Comparison of ENCODE assay signal across 8 mouse cellular contexts in the genomic region with DNA sequence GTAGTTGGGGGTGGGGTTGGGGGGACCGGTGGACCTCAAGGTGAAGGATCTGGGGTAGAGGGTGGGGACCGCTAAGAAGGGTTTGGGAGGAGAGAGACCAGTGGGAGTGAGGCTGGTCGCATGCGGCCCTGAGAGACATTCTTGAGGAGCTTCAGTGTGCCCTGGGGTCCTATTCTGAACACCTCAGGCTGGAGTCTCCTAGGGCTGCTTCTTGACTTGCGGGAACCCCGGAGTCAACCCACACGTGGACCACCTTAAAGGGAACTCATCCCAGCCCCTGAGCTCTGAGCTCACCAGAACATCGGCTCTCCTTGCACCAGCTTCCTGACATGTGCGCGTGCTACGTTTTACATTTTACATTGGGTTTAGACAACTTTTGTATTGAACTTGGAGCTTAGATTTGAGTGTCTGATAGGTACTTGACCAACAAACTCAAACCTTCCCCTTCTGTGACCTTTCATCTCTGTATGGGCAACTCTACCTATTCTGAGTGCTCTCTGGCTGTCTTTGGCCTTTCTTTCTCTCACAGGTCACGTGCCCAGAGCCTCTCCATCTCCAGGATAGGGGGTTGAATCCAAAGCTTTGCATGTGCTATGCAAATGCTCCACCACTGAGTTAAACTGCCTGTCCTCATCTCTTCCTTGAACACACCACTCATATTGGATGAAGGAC. TPM values are rescaled to one million over a fixed set of nuclear protein-coding genes. Genes with fewer than 3 reads are reported as not detected.
DNase-seq lines count a peak whose midpoint lies in the region; ATAC-seq and TF ChIP-seq lines count a peak whose summit lies in the region.

No protein-coding gene starts in this region.

- peaks cover 13% of the 10 kb centered on the region for H3K4me1 ChIP-seq in heart, embryonic 10.5 days
- peaks cover 2% of the 10 kb centered on the region; the same call in 1 of the 2 replicates for H3K4me1 ChIP-seq in forebrain, embryonic 11.5 days (replicated peaks; ENCODE audit: control insufficient read depth, insufficient read depth, low read length)
- peaks cover 18% of the 10 kb centered on the region for H3K4me1 ChIP-seq in liver, embryonic 13.5 days (replicated peaks)

- peak overlapping the region; percentile 46 for H3ac ChIP-seq in C2C12 (ENCODE audit: control insufficient read depth, insufficient read length, low read depth)

- H3K36me3 ChIP-seq in heart, embryonic 10.5 days, result peaks cover 10% of the 10 kb centered on the region
- H3K36me3 ChIP-seq in C2C12 (ENCODE audit: control insufficient read depth, insufficient read depth), result no peaks in the 10 kb centered on the region
- peaks cover 7% of the 10 kb centered on the region; the same call in 1 of the 2 replicates for H3K36me3 ChIP-seq in forebrain, embryonic 11.5 days (ENCODE audit: control insufficient read depth, insufficient read depth, low read length)
- H3K36me3 ChIP-seq in liver, embryonic 13.5 days, result peaks cover 10% of the 10 kb centered on the region

- H3K79me2 ChIP-seq in C2C12 (ENCODE audit: control insufficient read depth, insufficient read depth), result peaks cover 32% of the 10 kb centered on the region

- WGBS in heart, embryonic 10.5 days, result 43% methylated on average over 12 of the region's 12 CpGs
- WGBS in forebrain, embryonic 11.5 days, result 47% methylated on average over 12 of the region's 12 CpGs
- WGBS in liver, embryonic 13.5 days (ENCODE audit: insufficient replicate concordance), result 30% methylated on average over 12 of the region's 12 CpGs

- no peak; the same call in 1 of the 2 replicates for ATAC-seq in forebrain, embryonic 11.5 days (replicated peaks; ENCODE audit: low FRiP score)
- no peak for ATAC-seq in liver, embryonic 13.5 days (ENCODE audit: low read depth)
- no peak for ATAC-seq in erythroid progenitor cell, adult 5-6 weeks (replicated peaks; ENCODE audit: low FRiP score, poor library complexity, severe bottlenecking)

- peak overlapping the region; percentile 56 for H3K4me2 ChIP-seq in forebrain, embryonic 11.5 days (ENCODE audit: low read depth, low read length, severe bottlenecking)
- peak overlapping the region; percentile 80 for H3K4me2 ChIP-seq in liver, embryonic 13.5 days

- peak overlapping the region; percentile 93 for H3K27ac ChIP-seq in heart, embryonic 10.5 days
- H3K27ac ChIP-seq in forebrain, embryonic 11.5 days (ENCODE audit: low read depth, low read length), result peak overlapping the region; percentile 84; the same call in 1 of the 2 replicates
- H3K27ac ChIP-seq in liver, embryonic 13.5 days, result peak overlapping the region; percentile 83

- H3K9ac ChIP-seq in forebrain, embryonic 11.5 days (ENCODE audit: low read length), result peak overlapping the region; percentile 69
- peak overlapping the region; percentile 82 for H3K9ac ChIP-seq in liver, embryonic 13.5 days

- no peak for TF ChIP-seq CTCF in C2C12 (IDR thresholded peaks at IDR 0.05; ENCODE audit: control insufficient read depth, insufficient read depth, insufficient read length)

- intact Hi-C loops in heart, postnatal 14 days (cut with DNase I), result no loop called here

- H3K9me3 ChIP-seq in heart, embryonic 10.5 days, result no peaks in the 10 kb centered on the region
- 0 out of 2 replicates have a peak, but pooled peaks cover 2% of the 10 kb centered on the region for H3K9me3 ChIP-seq in forebrain, embryonic 11.5 days (ENCODE audit: control insufficient read depth, low read length)
- no peaks in the 10 kb centered on the region for H3K9me3 ChIP-seq in liver, embryonic 13.5 days (replicated peaks)

- no peak for DNase-seq in heart, embryonic 10.5 days (ENCODE audit: low spot score)
- no peak for DNase-seq in heart, postnatal 14 days
- no peak for DNase-seq in forebrain, embryonic 11.5 days (ENCODE audit: low spot score)
- no peak for DNase-seq in liver, embryonic 13.5 days
- no peak for DNase-seq in left cerebral cortex, adult 11 months (ENCODE audit: low spot score)
- DNase-seq in frontal cortex, postnatal 25 days (ENCODE audit: low spot score in 2 of 2), result no peak

- no peaks in the 10 kb centered on the region for H3K27me3 ChIP-seq in heart, embryonic 10.5 days (ENCODE audit: insufficient read depth, poor library complexity, severe bottlenecking)
- H3K27me3 ChIP-seq in C2C12 (ENCODE audit: control insufficient read depth, insufficient read depth, insufficient read length), result no peaks in the 10 kb centered on the region
- H3K27me3 ChIP-seq in forebrain, embryonic 11.5 days (ENCODE audit: control insufficient read depth, insufficient read depth, low read length), result no peaks in the 10 kb centered on the region
- no peaks in the 10 kb centered on the region for H3K27me3 ChIP-seq in liver, embryonic 13.5 days

- peaks cover 5% of the 10 kb centered on the region for H3K79me3 ChIP-seq in C2C12 (ENCODE audit: low read depth)

- peak overlapping the region; percentile 78 for H3K4me3 ChIP-seq in heart, embryonic 10.5 days
- peak overlapping the region; percentile 51 for H3K4me3 ChIP-seq in C2C12 (ENCODE audit: insufficient read depth, poor library complexity, severe bottlenecking)
- H3K4me3 ChIP-seq in forebrain, embryonic 11.5 days (ENCODE audit: low read depth, low read length), result peak overlapping the region; percentile 69
- H3K4me3 ChIP-seq in liver, embryonic 13.5 days (replicated peaks), result peak overlapping the region; percentile 82

TF ChIP-seq in C2C12, 6 proteins besides CTCF, POLR2A, EP300 and RAD21:
- TF ChIP-seq FOSL1 (IDR thresholded peaks at IDR 0.05; ENCODE audit: insufficient read depth, low read length, poor library complexity, severe bottlenecking) (no peak), USF1 (IDR thresholded peaks at IDR 0.05; ENCODE audit: low read depth) (peak; percentile 92), MYOG (IDR thresholded peaks at IDR 0.05; ENCODE audit: control insufficient read depth, extremely low read depth, insufficient read length) (no peak)

RNA-seq across cellular contexts. Expression of a gene that starts 0.7 kb away (rescaled TPM):
- 66.6 and 70.3 TPM in 2 replicates for polyA plus RNA-seq in heart, embryonic 10.5 days (2016; fragmentation: Nextera tagmentation; extraction: Ambion mirVana)
- total RNA-seq in heart, postnatal 14 days (2021), result 10 to 100 TPM; 25.2 to 37.8 TPM
- 151 TPM for polyA plus RNA-seq in C2C12 (2012; fragmentation: generic; extraction: Trizol)
- 114 and 123 TPM in 2 replicates for polyA plus RNA-seq in forebrain, embryonic 11.5 days (2014; fragmentation: Nextera tagmentation; extraction: Ambion mirVana)
- polyA plus RNA-seq in liver, embryonic 13.5 days (2015; fragmentation: Nextera tagmentation; extraction: Ambion mirVana), result 50.0 and 51.6 TPM in 2 replicates
- total RNA-seq in erythroid progenitor cell, adult 5-6 weeks (2015; ENCODE audit: low replicate concordance), result 3.8 and 10.5 TPM in 2 replicates
- total RNA-seq in erythroid progenitor cell, adult 5-6 weeks (2017; ENCODE audit: low replicate concordance), result 4.4 and 36.2 TPM in 2 replicates

RNA-seq across cellular contexts. Expression of a gene that starts 33.2 kb away (rescaled TPM):
- polyA plus RNA-seq in heart, embryonic 10.5 days (2016; fragmentation: Nextera tagmentation; extraction: Ambion mirVana), result 18.8 and 30.7 TPM in 2 replicates
- total RNA-seq in heart, postnatal 14 days (2021), result 1 to 10 TPM; 5.2 to 8.8 TPM
- polyA plus RNA-seq in C2C12 (2012; fragmentation: generic; extraction: Trizol), result 216 TPM
- 232 and 287 TPM in 2 replicates for polyA plus RNA-seq in forebrain, embryonic 11.5 days (2014; fragmentation: Nextera tagmentation; extraction: Ambion mirVana)
- polyA plus RNA-seq in liver, embryonic 13.5 days (2015; fragmentation: Nextera tagmentation; extraction: Ambion mirVana), result 1.3 and 1.5 TPM in 2 replicates
- not detected in 2 replicates for total RNA-seq in erythroid progenitor cell, adult 5-6 weeks (2015; ENCODE audit: low replicate concordance)
- 1.4 TPM in 1 of 2 replicates, not detected in the other for total RNA-seq in erythroid progenitor cell, adult 5-6 weeks (2017; ENCODE audit: low replicate concordance)
